Mouse (Mus musculus): ENCODE results near the gene Rcc2. TPM values are rescaled to one million over a fixed set of nuclear protein-coding genes. Genes with fewer than 3 reads are reported as not detected.

Gene Rcc2
- polyA plus RNA-seq, 1 experiment from 2014 or later = 15.1 TPM

DNA sequence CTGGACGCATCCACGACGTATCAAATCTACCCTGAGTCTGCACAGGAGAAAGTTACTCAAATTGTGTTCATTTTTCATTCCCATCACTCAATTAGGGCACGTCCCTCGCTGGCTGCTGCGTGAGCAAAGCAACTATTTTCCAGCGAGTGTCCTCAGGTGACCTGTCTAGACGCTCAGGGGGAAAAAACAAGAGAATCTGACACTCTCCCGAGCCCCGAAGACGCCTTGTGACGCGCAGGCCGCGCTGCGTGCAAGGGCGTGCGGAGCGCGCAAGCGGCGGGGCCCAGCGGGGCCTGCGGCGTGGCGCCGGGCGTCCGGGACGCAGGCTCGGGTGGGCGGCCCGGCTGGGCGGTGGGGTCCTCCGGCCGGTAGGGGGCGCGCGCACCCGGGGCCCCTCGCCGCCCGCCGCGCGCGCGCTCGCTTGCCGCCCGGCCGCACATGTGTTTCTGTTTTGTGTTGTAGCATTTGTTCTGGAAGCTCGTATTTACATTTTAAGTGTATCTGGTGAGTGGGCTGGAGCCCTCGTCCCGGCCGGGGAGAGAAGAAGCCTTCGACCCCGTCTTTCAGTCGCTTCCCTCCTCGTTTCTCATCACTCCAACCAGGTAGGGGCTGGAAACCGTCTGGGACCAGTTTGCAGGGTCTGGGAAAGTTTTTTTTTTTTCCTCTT is 841 bp downstream of the Rcc2 start:
- DNase-seq (peak; percentile 87), ATAC-seq (peak; percentile 72)
- no peaks in the 10 kb centered on the region for H3K27me3 ChIP-seq (ENCODE audit: insufficient read depth, low read length)
- no peaks in the 10 kb centered on the region for H3K9me3 ChIP-seq (ENCODE audit: low read length)
- H3K9ac ChIP-seq (replicated peaks) = peak overlapping the region; percentile 90
- WGBS (ENCODE audit: insufficient replicate concordance) = under 1% methylated on average over 60 of the region's 61 CpGs
- H3K27ac ChIP-seq (ENCODE audit: low read depth) = peak overlapping the region; percentile 94
- peaks cover 36% of the 10 kb centered on the region for H3K4me1 ChIP-seq (ENCODE audit: insufficient read depth)
- H3K4me2 ChIP-seq (ENCODE audit: low read depth, low read length) = peak overlapping the region; percentile 91
- H3K4me3 ChIP-seq (ENCODE audit: low read depth, low read length) = peak overlapping the region; percentile 69
- H3K36me3 ChIP-seq (replicated peaks; ENCODE audit: insufficient read depth, low read length) = peaks cover 11% of the 10 kb centered on the region
- TF ChIP-seq CTCF (IDR thresholded peaks at IDR 0.05; ENCODE audit: low read depth) (peak; percentile 41), EP300 (IDR thresholded peaks at IDR 0.05; ENCODE audit: low read depth) (no peak)

DNA sequence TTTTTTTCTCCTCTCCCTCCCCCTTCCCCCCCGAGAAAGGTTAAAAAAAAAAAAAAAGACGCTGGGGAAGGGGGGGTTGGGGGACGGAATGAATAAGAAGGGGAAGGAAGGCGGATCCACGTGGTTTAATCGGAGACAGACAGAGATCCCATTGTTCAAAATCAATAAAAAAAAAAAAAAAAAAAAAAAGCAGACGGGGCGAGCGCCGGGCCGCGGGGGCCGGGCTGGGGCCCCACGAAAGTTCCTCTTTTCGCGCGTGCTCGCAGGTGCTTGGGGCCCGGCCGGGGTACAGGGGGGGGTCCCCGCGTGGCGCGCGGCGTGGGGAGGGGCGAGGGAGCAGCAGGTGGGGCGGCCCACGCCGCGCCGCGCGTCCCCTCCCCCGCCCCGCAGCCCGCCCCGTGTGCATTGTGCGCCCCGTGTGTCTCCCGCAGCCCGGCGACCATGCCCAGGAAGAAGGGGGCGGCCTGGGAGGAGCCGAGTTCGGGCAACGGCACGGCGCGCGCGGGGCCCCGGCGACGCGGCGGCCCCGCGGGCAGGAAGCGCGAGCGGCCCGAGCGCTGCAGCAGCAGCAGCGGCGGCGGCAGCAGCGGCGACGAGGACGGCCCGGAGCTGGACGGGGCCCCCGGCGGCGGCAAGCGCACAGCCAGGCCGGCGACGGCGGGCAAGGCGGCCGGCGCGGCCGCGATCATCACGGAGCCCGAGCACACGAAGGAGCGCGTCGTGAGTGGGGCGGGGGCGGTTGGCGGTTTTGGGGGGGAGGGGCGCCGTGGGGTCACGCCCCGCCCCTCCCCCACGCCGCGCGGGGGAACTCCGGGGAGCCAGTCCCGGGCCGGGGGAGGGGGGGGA is 1.6 kb downstream of the Rcc2 start:
- Histone ChIP-seq H3K27me3 (ENCODE audit: insufficient read depth, low read length) (no peaks in the 10 kb centered on the region), H3K9me3 (ENCODE audit: low read length) (no peaks in the 10 kb centered on the region), H3K4me3 (ENCODE audit: low read depth, low read length) (peak overlapping the region; percentile 69), H3K27ac (ENCODE audit: low read depth) (peak overlapping the region; percentile 94), H3K4me1 (ENCODE audit: insufficient read depth) (peaks cover 35% of the 10 kb centered on the region), H3K36me3 (replicated peaks; ENCODE audit: insufficient read depth, low read length) (peaks cover 12% of the 10 kb centered on the region), H3K4me2 (ENCODE audit: low read depth, low read length) (peak overlapping the region; percentile 91), H3K9ac (replicated peaks) (peak overlapping the region; percentile 90)
- DNase-seq = peak; percentile 68
- 0% methylated on average over 25 of the region's 107 CpGs for WGBS (ENCODE audit: insufficient replicate concordance)
- TF ChIP-seq EP300 (IDR thresholded peaks at IDR 0.05; ENCODE audit: low read depth) (no peak), CTCF (IDR thresholded peaks at IDR 0.05; ENCODE audit: low read depth) (no peak)
- ATAC-seq = peak; percentile 26

GRCm38 (mm10) chr4:140702611-140703327 is 2.4 kb downstream of the Rcc2 start:
- H3K27me3 ChIP-seq (ENCODE audit: insufficient read depth, low read length) = no peaks in the 10 kb centered on the region
- H3K4me3 ChIP-seq (ENCODE audit: low read depth, low read length) = peak overlapping the region; percentile 69
- under 1% methylated on average over 34 of the region's 68 CpGs for WGBS (ENCODE audit: insufficient replicate concordance)
- DNase-seq (peak; percentile 92), ATAC-seq (peak; percentile 79)
- peak overlapping the region; percentile 91 for H3K4me2 ChIP-seq (ENCODE audit: low read depth, low read length)
- peak overlapping the region; percentile 90 for H3K9ac ChIP-seq (replicated peaks)
- TF ChIP-seq CTCF (IDR thresholded peaks at IDR 0.05; ENCODE audit: low read depth) (no peak), EP300 (IDR thresholded peaks at IDR 0.05; ENCODE audit: low read depth) (no peak)
- no peaks in the 10 kb centered on the region for H3K9me3 ChIP-seq (ENCODE audit: low read length)
- H3K4me1 ChIP-seq (ENCODE audit: insufficient read depth) = peaks cover 38% of the 10 kb centered on the region
- peak overlapping the region; percentile 94 for H3K27ac ChIP-seq (ENCODE audit: low read depth)
- peaks cover 21% of the 10 kb centered on the region for H3K36me3 ChIP-seq (replicated peaks; ENCODE audit: insufficient read depth, low read length)

GRCm38 (mm10) chr4:140703636-140704035 is 3.3 kb downstream of the Rcc2 start:
- WGBS (ENCODE audit: insufficient replicate concordance) = 26% methylated on average over 8 of the region's 8 CpGs
- H3K4me1 ChIP-seq (ENCODE audit: insufficient read depth) = peaks cover 38% of the 10 kb centered on the region

DNA sequence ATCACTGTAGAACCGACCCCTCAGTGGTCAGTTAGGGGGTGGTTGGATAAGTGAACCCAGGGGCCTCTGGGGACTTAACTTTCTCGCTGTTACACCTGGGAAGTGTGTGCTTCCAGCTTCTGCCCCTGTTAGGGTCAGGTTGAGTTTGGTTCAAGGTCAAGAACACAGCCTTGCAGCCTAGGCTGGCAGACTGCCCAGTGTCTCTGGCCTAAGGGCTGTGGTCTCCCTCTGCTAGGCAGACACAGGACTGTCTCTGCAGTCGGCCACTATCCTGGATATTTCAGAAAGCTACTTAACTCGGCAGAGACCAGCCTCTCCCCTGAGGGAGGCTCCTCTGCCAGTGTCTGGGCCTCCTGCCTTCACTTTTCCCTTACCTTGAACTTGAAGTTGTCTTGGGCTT is 3.8 kb downstream of the Rcc2 start:
- Histone ChIP-seq H3K4me1 (ENCODE audit: insufficient read depth) (peaks cover 34% of the 10 kb centered on the region), H3K27me3 (ENCODE audit: insufficient read depth, low read length) (no peaks in the 10 kb centered on the region), H3K36me3 (replicated peaks; ENCODE audit: insufficient read depth, low read length) (peaks cover 34% of the 10 kb centered on the region), H3K4me2 (ENCODE audit: low read depth, low read length) (peak overlapping the region; percentile 91), H3K27ac (ENCODE audit: low read depth) (no peak overlapping the region; the same call in 1 of the 2 replicates), H3K4me3 (ENCODE audit: low read depth, low read length) (0 out of 2 replicates have a peak overlapping the region, but pooled peaks have one; percentile 69), H3K9me3 (ENCODE audit: low read length) (no peaks in the 10 kb centered on the region), H3K9ac (replicated peaks) (peak overlapping the region; percentile 90)
- DNase-seq (no peak), ATAC-seq (no peak)
- WGBS (ENCODE audit: insufficient replicate concordance) = 49% methylated on average over 4 of the region's 4 CpGs
- TF ChIP-seq CTCF (IDR thresholded peaks at IDR 0.05; ENCODE audit: low read depth) (no peak), EP300 (IDR thresholded peaks at IDR 0.05; ENCODE audit: low read depth) (no peak)

More at GRCm38 (mm10) chr4:140703636-140704035, 3.3 kb downstream of the Rcc2 start:
- TF ChIP-seq EP300 (IDR thresholded peaks at IDR 0.05; ENCODE audit: low read depth) = no peak
- no peak for TF ChIP-seq CTCF (IDR thresholded peaks at IDR 0.05; ENCODE audit: low read depth)
- H3K4me3 ChIP-seq (ENCODE audit: low read depth, low read length) = peak overlapping the region; percentile 69
- H3K9ac ChIP-seq (replicated peaks) = peak overlapping the region; percentile 90
- H3K36me3 ChIP-seq (replicated peaks; ENCODE audit: insufficient read depth, low read length) = peaks cover 29% of the 10 kb centered on the region
- H3K4me2 ChIP-seq (ENCODE audit: low read depth, low read length) = peak overlapping the region; percentile 91
- DNase-seq (no peak), ATAC-seq (no peak)
- H3K9me3 ChIP-seq (ENCODE audit: low read length) = no peaks in the 10 kb centered on the region
- no peaks in the 10 kb centered on the region for H3K27me3 ChIP-seq (ENCODE audit: insufficient read depth, low read length)
- peak overlapping the region; percentile 94; the same call in 1 of the 2 replicates for H3K27ac ChIP-seq (ENCODE audit: low read depth)

All from liver, postnatal 0 days (tissue).